Mouse (Mus musculus) left cerebral cortex, adult 8-10 months (tissue): ENCODE measurements at regions not wholly inside any gene's neighbourhood (a gene's known extent, or its start where the extent isn't known, plus 50 kb on each side); places are given as distances from the start of the nearest gene placed in this dataset.

Experiments used
- DNase-seq, 2 experiments: peaks; one replicate each; pipeline ENCODE4 v3.0.0; 2022; ENCODE audit warnings: low spot score in 2 of 2

- DNase-seq, result no peak
These were observed 71.9 kb upstream of the Tmem215 start for GRCm38 (mm10) chr4:40400089-40400488.

GRCm38 (mm10) chr4:40390183-40390582, 81.8 kb upstream of the Tmem215 start:
- DNase-seq, result no peak

GRCm38 (mm10) chr4:40385284-40385683, 86.7 kb upstream of the Tmem215 start:
- DNase-seq, result peak in 1 of 2 experiments; percentile 10

- no peak for DNase-seq
These were observed 87.3 kb upstream of the Tmem215 start for GRCm38 (mm10) chr4:40384704-40385103.

GRCm38 (mm10) chr4:40380309-40380708, 91.7 kb upstream of the Tmem215 start:
- DNase-seq, result no peak

GRCm38 (mm10) chr4:40375439-40376154, 96.4 kb upstream of the Ndufb6 start:
- DNase-seq, result no peak

GRCm38 (mm10) chr4:40374213-40374612, 95.0 kb upstream of the Ndufb6 start:
- DNase-seq, result no peak

GRCm38 (mm10) chr4:40364329-40364728, 85.1 kb upstream of the Ndufb6 start:
- no peak for DNase-seq

GRCm38 (mm10) chr4:40359307-40359706, 80.1 kb upstream of the Ndufb6 start:
- DNase-seq, result no peak

GRCm38 (mm10) chr4:40357088-40357853, 78.0 kb upstream of the Ndufb6 start:
- DNase-seq, result no peak

- DNase-seq, result peak in 1 of 2 experiments; percentile 35
These were observed 76.7 kb upstream of the Ndufb6 start for GRCm38 (mm10) chr4:40355791-40356450.

GRCm38 (mm10) chr4:40354456-40354855, 75.2 kb upstream of the Ndufb6 start:
- no peak for DNase-seq

GRCm38 (mm10) chr4:40351648-40352047, 72.4 kb upstream of the Ndufb6 start:
- DNase-seq, result no peak

- no peak for DNase-seq
These were observed 71.9 kb upstream of the Ndufb6 start for GRCm38 (mm10) chr4:40351090-40351489.

- no peak for DNase-seq
These were observed 66.6 kb upstream of the Ndufb6 start for GRCm38 (mm10) chr4:40345847-40346246.

- DNase-seq, result no peak
These were observed 63.0 kb upstream of the Ndufb6 start for GRCm38 (mm10) chr4:40342181-40342580.

- DNase-seq, result no peak
These were observed 55.6 kb upstream of the Ndufb6 start for GRCm38 (mm10) chr4:40334841-40335240.

- no peak for DNase-seq
These were observed 50.5 kb upstream of the Ndufb6 start for GRCm38 (mm10) chr4:40329737-40330136.
